Mouse (Mus musculus) 3T3-L1 (cell line): ENCODE results near the gene Trhr2.
"Not testable (repeated sequence)": the region's sequence is repeated elsewhere in the genome, so short reads cannot be mapped to it uniquely, and the experiment has no call there.

Experiments used
- DNase-seq: peaks from one replicate; pipeline ENCODE4 v3.0.0-alpha.2; 2015; ENCODE audit warnings: low read depth, low spot score

Trhr2 gene

GRCm38 (mm10) chr8:122332753-122333506 is 27.6 kb downstream of the Trhr2 start:
- DNase-seq, result peak; percentile 86

- DNase-seq, result no peak
These were observed 29.4 kb downstream of the Trhr2 start for GRCm38 (mm10) chr8:122331134-122331523.

GRCm38 (mm10) chr8:122330446-122331133 is 30.0 kb downstream of the Trhr2 start:
- DNase-seq, result no peak

- no peak for DNase-seq
These were observed 30.9 kb downstream of the Trhr2 start for GRCm38 (mm10) chr8:122329553-122330239.

GRCm38 (mm10) chr8:122329072-122329471 is 31.5 kb downstream of the Trhr2 start:
- no peak for DNase-seq

- no peak for DNase-seq
These were observed 34.4 kb downstream of the Trhr2 start for GRCm38 (mm10) chr8:122326114-122326542.

- DNase-seq, result no peak
These were observed 35.4 kb downstream of the Trhr2 start for GRCm38 (mm10) chr8:122325196-122325595.

GRCm38 (mm10) chr8:122323951-122324402 is 36.6 kb downstream of the Trhr2 start:
- not testable (repeated sequence) for DNase-seq

GRCm38 (mm10) chr8:122322792-122323191 is 37.8 kb downstream of the Trhr2 start:
- DNase-seq, result no peak

- DNase-seq, result no peak
These were observed 38.4 kb downstream of the Trhr2 start for GRCm38 (mm10) chr8:122322126-122322525.

GRCm38 (mm10) chr8:122321455-122321921 is 39.1 kb downstream of the Trhr2 start:
- no peak for DNase-seq

- no peak for DNase-seq
These were observed 40.0 kb downstream of the Trhr2 start for GRCm38 (mm10) chr8:122320541-122320940.

- DNase-seq, result no peak
These were observed 40.9 kb downstream of the Trhr2 start for GRCm38 (mm10) chr8:122319708-122320075.

- no peak for DNase-seq
These were observed 41.4 kb downstream of the Trhr2 start for GRCm38 (mm10) chr8:122319045-122319707.

- no peak for DNase-seq
These were observed 42.5 kb downstream of the Trhr2 start for GRCm38 (mm10) chr8:122317918-122318475.

GRCm38 (mm10) chr8:122316402-122316801 is 44.1 kb downstream of the Trhr2 start:
- DNase-seq, result no peak

GRCm38 (mm10) chr8:122314899-122315496 is 45.5 kb downstream of the Trhr2 start:
- no peak for DNase-seq

GRCm38 (mm10) chr8:122313310-122313709 is 47.2 kb downstream of the Trhr2 start:
- no peak for DNase-seq

GRCm38 (mm10) chr8:122312553-122312952 is 48.0 kb downstream of the Trhr2 start:
- no peak for DNase-seq

GRCm38 (mm10) chr8:122311115-122311514 is 49.4 kb downstream of the Trhr2 start:
- DNase-seq, result no peak

- no peak for DNase-seq
These were observed 51.3 kb downstream of the Trhr2 start for GRCm38 (mm10) chr8:122309272-122309671.
